Mouse (Mus musculus): ENCODE measurements around the gene Phyhipl. TPM values are rescaled to one million over a fixed set of nuclear protein-coding genes. Genes with fewer than 3 reads are reported as not detected.

Gene Phyhipl
- total and polyA plus RNA-seq, 2 experiments: not detected

GRCm38 (mm10) chr10:70688881-70689280 is 33.1 kb upstream of the Phyhipl start:
- Histone ChIP-seq H3K27me3 (ENCODE audit: control insufficient read depth, insufficient read depth, low read length) (no peaks in the 10 kb centered on the region), H3K79me2 (ENCODE audit: control insufficient read depth, insufficient read depth, low read length) (no peaks in the 10 kb centered on the region), H3K4me3 (ENCODE audit: insufficient read depth, low read depth, low read length) (no peak overlapping the region), H3K36me3 (ENCODE audit: control insufficient read depth, insufficient read depth, low read length) (no peaks in the 10 kb centered on the region), H3K9ac (ENCODE audit: low read depth, low read length) (no peak overlapping the region), H3K27ac (replicated peaks; ENCODE audit: insufficient read depth, low read depth, low read length) (no peak overlapping the region), H3K4me1 (ENCODE audit: control insufficient read depth, insufficient read depth, low read length) (no peaks in the 10 kb centered on the region)
- WGBS: 75% methylated on average over 8 of the region's 8 CpGs
- TF ChIP-seq CTCF (IDR thresholded peaks at IDR 0.05; ENCODE audit: low read depth, low read length) (no peak), POLR2A (IDR thresholded peaks at IDR 0.05; ENCODE audit: extremely low read depth, insufficient read depth, low read length) (no peak)
- DNase-seq (ENCODE audit: extremely low read depth, low read depth, low spot score): no peak

GRCm38 (mm10) chr10:70686941-70687703 is 31.4 kb upstream of the Phyhipl start:
- no peaks in the 10 kb centered on the region for H3K27me3 ChIP-seq (ENCODE audit: control insufficient read depth, insufficient read depth, low read length)
- H3K27ac ChIP-seq (replicated peaks; ENCODE audit: insufficient read depth, low read depth, low read length): no peak overlapping the region
- H3K9ac ChIP-seq (ENCODE audit: low read depth, low read length): no peak overlapping the region
- no peaks in the 10 kb centered on the region for H3K79me2 ChIP-seq (ENCODE audit: control insufficient read depth, insufficient read depth, low read length)
- H3K4me3 ChIP-seq (ENCODE audit: insufficient read depth, low read depth, low read length): no peak overlapping the region
- no peaks in the 10 kb centered on the region for H3K36me3 ChIP-seq (ENCODE audit: control insufficient read depth, insufficient read depth, low read length)
- DNase-seq (ENCODE audit: extremely low read depth, low read depth, low spot score): no peak
- TF ChIP-seq CTCF (IDR thresholded peaks at IDR 0.05; ENCODE audit: low read depth, low read length) (no peak), POLR2A (IDR thresholded peaks at IDR 0.05; ENCODE audit: extremely low read depth, insufficient read depth, low read length) (no peak)
- no peaks in the 10 kb centered on the region for H3K4me1 ChIP-seq (ENCODE audit: control insufficient read depth, insufficient read depth, low read length)
- whole genome bisulfite sequencing: 80% methylated on average over 11 of the region's 11 CpGs

- WGBS: 65% methylated on average over 3 of the region's 3 CpGs
- no peak for TF ChIP-seq CTCF (IDR thresholded peaks at IDR 0.05; ENCODE audit: low read depth, low read length)
- no peak for TF ChIP-seq POLR2A (IDR thresholded peaks at IDR 0.05; ENCODE audit: extremely low read depth, insufficient read depth, low read length)
- Histone ChIP-seq H3K79me2 (ENCODE audit: control insufficient read depth, insufficient read depth, low read length) (no peaks in the 10 kb centered on the region), H3K27ac (replicated peaks; ENCODE audit: insufficient read depth, low read depth, low read length) (no peak overlapping the region), H3K36me3 (ENCODE audit: control insufficient read depth, insufficient read depth, low read length) (no peaks in the 10 kb centered on the region), H3K27me3 (ENCODE audit: control insufficient read depth, insufficient read depth, low read length) (no peaks in the 10 kb centered on the region), H3K4me3 (ENCODE audit: insufficient read depth, low read depth, low read length) (no peak overlapping the region), H3K4me1 (ENCODE audit: control insufficient read depth, insufficient read depth, low read length) (no peaks in the 10 kb centered on the region), H3K9ac (ENCODE audit: low read depth, low read length) (no peak overlapping the region)
- no peak for DNase-seq (ENCODE audit: extremely low read depth, low read depth, low spot score)
Observed at GRCm38 (mm10) chr10:70686505-70686904, 30.7 kb upstream of the Phyhipl start.

GRCm38 (mm10) chr10:70683508-70683907 is 27.7 kb upstream of the Phyhipl start:
- TF ChIP-seq CTCF (IDR thresholded peaks at IDR 0.05; ENCODE audit: low read depth, low read length) (no peak), POLR2A (IDR thresholded peaks at IDR 0.05; ENCODE audit: extremely low read depth, insufficient read depth, low read length) (no peak)
- Histone ChIP-seq H3K36me3 (ENCODE audit: control insufficient read depth, insufficient read depth, low read length) (no peaks in the 10 kb centered on the region), H3K27ac (replicated peaks; ENCODE audit: insufficient read depth, low read depth, low read length) (no peak overlapping the region), H3K27me3 (ENCODE audit: control insufficient read depth, insufficient read depth, low read length) (no peaks in the 10 kb centered on the region), H3K4me3 (ENCODE audit: insufficient read depth, low read depth, low read length) (no peak overlapping the region), H3K4me1 (ENCODE audit: control insufficient read depth, insufficient read depth, low read length) (no peaks in the 10 kb centered on the region), H3K9ac (ENCODE audit: low read depth, low read length) (no peak overlapping the region), H3K79me2 (ENCODE audit: control insufficient read depth, insufficient read depth, low read length) (no peaks in the 10 kb centered on the region)
- WGBS: 88% methylated on average over 4 of the region's 4 CpGs
- DNase-seq (ENCODE audit: extremely low read depth, low read depth, low spot score): no peak

GRCm38 (mm10) chr10:70677946-70678345 is 22.2 kb upstream of the Phyhipl start:
- Histone ChIP-seq H3K9ac (ENCODE audit: low read depth, low read length) (no peak overlapping the region), H3K4me3 (ENCODE audit: insufficient read depth, low read depth, low read length) (no peak overlapping the region), H3K36me3 (ENCODE audit: control insufficient read depth, insufficient read depth, low read length) (no peaks in the 10 kb centered on the region), H3K27ac (replicated peaks; ENCODE audit: insufficient read depth, low read depth, low read length) (no peak overlapping the region), H3K27me3 (ENCODE audit: control insufficient read depth, insufficient read depth, low read length) (no peaks in the 10 kb centered on the region), H3K4me1 (ENCODE audit: control insufficient read depth, insufficient read depth, low read length) (no peaks in the 10 kb centered on the region), H3K79me2 (ENCODE audit: control insufficient read depth, insufficient read depth, low read length) (no peaks in the 10 kb centered on the region)
- 89% methylated on average over 1 of the region's 1 CpGs for WGBS
- TF ChIP-seq CTCF (IDR thresholded peaks at IDR 0.05; ENCODE audit: low read depth, low read length) (no peak), POLR2A (IDR thresholded peaks at IDR 0.05; ENCODE audit: extremely low read depth, insufficient read depth, low read length) (no peak)
- DNase-seq (ENCODE audit: extremely low read depth, low read depth, low spot score): no peak

GRCm38 (mm10) chr10:70656272-70656671 is 507 bp upstream of the Phyhipl start:
- H3K9ac ChIP-seq (ENCODE audit: low read depth, low read length): no peak overlapping the region
- no peaks in the 10 kb centered on the region for H3K4me1 ChIP-seq (ENCODE audit: control insufficient read depth, insufficient read depth, low read length)
- no peaks in the 10 kb centered on the region for H3K36me3 ChIP-seq (ENCODE audit: control insufficient read depth, insufficient read depth, low read length)
- no peak for DNase-seq (ENCODE audit: extremely low read depth, low read depth, low spot score)
- 49% methylated on average over 6 of the region's 6 CpGs for WGBS
- no peaks in the 10 kb centered on the region for H3K27me3 ChIP-seq (ENCODE audit: control insufficient read depth, insufficient read depth, low read length)
- no peak overlapping the region for H3K4me3 ChIP-seq (ENCODE audit: insufficient read depth, low read depth, low read length)
- no peak overlapping the region for H3K27ac ChIP-seq (replicated peaks; ENCODE audit: insufficient read depth, low read depth, low read length)
- no peaks in the 10 kb centered on the region for H3K79me2 ChIP-seq (ENCODE audit: control insufficient read depth, insufficient read depth, low read length)
- TF ChIP-seq CTCF (IDR thresholded peaks at IDR 0.05; ENCODE audit: low read depth, low read length) (no peak), POLR2A (IDR thresholded peaks at IDR 0.05; ENCODE audit: extremely low read depth, insufficient read depth, low read length) (no peak)

Data from liver, adult 2 months (tissue).